Mouse (Mus musculus) gastrocnemius, postnatal 25 days (tissue): Measurements from ENCODE around the gene Ifi203. TPM values are rescaled to one million over a fixed set of nuclear protein-coding genes. Genes with fewer than 3 reads are reported as not detected.
"Not testable (repeated sequence)": the region's sequence is repeated elsewhere in the genome, so short reads cannot be mapped to it uniquely, and the experiment has no call there.

Experiments used
- DNase-seq: peaks from one replicate; pipeline ENCODE4 v3.0.0; 2022
- total RNA-seq, 2 experiments: library from RNA; stranded (reverse); gene quantifications; 1 replicate in 1 of 2; 2 replicates in 1 of 2; pipeline ENCODE4 v1.2.3; 2021

Ifi203 gene
- total RNA-seq, 2 experiments from 2014 or later: 4.0 to 5.2 TPM

DNA sequence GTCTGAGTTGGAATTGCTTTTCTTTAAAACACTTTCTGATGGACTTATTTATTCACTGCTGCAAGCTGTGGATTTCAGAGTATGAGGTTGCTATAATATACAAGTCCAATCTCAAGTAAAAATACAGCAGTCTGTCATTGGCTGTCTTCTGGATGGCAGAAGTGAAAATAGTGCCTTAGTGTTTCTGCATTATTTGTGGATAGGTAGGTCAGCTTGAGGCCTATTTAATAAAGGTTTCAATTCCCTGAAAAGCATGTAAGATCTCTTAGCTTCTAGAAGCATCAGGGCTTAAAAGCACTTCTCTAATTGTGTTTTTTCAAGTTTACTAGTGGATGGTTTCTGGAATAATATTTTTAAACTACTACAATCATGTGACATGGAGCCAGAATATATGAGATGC is 52.7 kb downstream of the Ifi203 start:
- not testable (repeated sequence) for DNase-seq

DNA sequence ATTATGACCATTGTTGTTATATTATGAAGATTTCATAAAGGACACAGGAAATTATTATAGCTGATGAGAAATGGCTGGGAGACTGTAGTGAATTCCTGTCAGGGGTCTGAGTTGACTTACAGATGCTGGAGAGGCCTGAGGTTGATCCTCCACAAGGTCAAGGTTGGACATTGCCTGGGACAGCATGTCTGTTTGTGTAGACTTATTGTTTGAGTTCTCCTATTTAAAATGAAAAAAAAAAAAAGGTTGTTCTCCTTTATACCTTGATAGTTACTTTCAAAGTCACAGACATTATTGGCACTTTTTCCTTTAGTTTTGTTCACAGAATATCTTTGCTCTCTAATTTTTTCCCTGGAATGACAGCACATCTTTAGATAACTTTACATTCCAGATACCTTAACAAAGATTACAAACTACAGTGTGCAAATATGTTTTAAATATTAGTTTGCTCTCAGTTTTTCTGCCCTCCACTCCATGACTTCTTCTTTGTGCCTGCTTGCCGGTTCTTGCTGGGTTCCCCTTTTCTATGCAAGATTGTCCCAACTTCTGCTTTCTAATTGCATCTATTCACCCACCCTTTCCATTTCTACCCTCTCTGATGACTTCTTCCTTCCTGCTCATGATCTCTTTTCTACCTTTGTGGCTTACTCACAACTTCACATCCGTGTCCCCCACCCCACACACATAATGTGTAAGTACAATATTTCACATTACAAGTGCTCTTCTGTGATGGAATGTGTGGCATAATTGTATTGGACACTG is 55.3 kb downstream of the Ifi203 start:
- DNase-seq: not testable (repeated sequence)

DNA sequence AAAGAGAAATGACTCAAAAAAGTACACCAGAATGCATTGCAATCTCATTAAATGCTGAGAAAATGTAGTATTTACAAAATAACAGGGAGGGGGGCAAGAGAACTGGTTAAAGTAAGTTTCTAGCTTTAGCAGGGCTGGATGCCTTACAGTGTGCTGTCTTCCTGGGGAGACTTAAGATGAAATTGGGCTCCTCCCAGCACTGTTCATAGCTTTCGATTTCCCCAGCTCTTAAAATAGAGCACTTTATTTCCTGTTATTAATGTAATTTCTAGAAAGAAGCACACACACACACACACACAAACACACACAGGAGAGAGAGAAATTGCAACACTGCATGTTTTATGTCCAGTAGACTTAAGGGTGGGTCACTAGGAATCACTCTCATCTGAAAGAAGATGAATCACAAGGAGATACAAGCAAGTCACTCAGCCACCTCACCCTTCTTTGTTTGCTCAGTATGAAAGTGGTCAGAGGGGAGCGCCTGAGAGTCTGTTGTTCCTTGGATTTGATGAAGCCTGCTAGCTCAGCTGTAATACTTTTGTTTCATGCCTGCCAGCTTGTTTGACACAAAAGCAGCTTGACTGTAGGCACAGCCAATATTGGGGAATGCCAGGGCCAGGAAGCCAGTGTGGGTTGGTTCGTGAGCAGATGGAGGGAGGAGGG is 62.3 kb downstream of the Ifi203 start:
- peak; percentile 7 for DNase-seq

DNA sequence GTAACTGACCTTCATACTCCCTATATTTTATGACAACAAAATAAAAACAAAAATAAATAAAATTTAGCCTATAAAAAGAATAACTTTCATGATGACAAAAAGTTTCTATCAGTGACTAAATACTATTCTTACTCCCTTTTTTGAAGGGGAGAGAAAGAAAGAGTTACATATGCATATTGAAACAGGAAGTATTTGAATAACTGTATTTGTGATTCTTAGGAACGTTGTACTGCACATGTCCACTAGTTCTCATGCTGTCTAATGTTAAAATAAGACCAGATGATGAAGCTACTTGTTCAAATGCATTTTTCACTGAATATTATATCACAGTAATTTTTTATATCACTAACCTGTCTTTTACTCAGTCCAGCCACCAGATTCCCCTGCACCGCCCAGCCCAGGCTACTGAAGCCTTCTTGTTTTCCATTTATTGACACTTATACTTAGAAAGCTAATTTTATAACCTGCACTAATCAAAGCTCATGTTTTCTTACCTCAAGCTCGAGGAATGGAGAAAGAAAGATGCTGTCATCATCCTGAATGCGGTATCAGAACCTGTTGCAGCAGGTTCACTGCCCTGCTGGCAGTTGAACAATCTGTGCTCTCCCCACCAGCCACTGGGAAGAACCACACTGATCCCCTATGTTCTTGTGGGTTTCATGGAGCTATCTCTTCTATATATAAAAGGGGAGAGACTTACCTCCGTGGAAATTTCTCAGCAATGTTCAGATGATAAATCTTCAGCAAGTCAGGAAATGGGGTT is 63.1 kb downstream of the Ifi203 start:
- DNase-seq: not testable (repeated sequence)

DNA sequence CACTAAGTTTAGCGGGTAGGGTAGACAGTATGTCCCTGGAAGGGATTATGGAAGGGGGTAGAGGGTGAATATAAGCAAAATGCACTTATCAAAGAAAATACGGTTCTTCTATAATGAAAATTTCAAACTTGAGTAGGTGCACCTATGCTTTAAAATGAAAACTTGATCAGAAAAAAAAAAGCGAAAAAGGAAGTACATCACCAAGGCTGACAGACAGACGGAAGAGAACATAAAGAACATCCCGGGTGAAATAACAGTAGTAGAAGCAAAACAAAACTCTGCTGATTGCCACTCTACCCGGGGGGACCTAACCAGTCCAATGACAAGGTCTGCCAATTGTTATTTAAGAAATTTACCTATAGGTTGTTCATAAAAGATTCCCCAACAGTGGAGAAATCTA is 64.2 kb downstream of the Ifi203 start:
- not testable (repeated sequence) for DNase-seq

DNA sequence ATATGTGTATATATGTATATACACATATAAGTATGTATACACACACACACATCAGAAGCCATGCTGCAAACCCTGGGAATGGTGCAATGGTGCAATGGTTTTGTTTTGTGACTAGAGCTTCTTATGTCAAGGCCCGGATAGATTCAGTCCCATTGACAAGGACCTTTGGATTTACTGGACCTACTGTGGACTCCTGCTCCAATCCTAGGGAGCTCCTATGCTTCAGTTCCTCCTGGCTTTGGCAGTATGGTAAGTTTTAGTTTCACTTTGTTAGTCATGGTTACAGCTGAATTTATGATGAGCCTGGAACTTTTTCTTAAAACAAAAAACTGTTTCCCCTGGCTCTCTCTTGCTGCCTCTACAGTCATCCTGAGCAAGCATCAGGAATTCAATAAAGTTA is 65.3 kb downstream of the Ifi203 start:
- not testable (repeated sequence) for DNase-seq

Other genes with a start within 250 kb of the Ifi203 start
- gene Ifi207, start 200.9 kb downstream of the Ifi203 start, total RNA-seq: 1 to 10 TPM; 2.2 to 2.9 TPM
- gene Ifi204, start 175.7 kb downstream of the Ifi203 start, total RNA-seq: 1 to 10 TPM; 2.7 to 3.6 TPM
- 1 to 10 TPM; 1.5 to 3.0 TPM for gene Ifi211, start 29.6 kb downstream of the Ifi203 start, total RNA-seq
- 1 to 10 TPM; 3.8 to 4.6 TPM for gene Mndal, start 181 bp downstream of the Ifi203 start, total RNA-seq
- not detected for gene Ifi202b, start 40.1 kb upstream of the Ifi203 start, total RNA-seq
- 10 to 100 TPM in 1 of 2 experiments, 1 to 10 TPM in 1; 3.7 to 11.7 TPM for gene Ifi205, start 89.1 kb upstream of the Ifi203 start, total RNA-seq
- not detected for gene Olfr433, start 98.0 kb upstream of the Ifi203 start, total RNA-seq
- not detected for gene Olfr432, start 106.5 kb upstream of the Ifi203 start, total RNA-seq
- gene Olfr430, start 123.9 kb upstream of the Ifi203 start, total RNA-seq: not detected
- gene Olfr429, start 141.7 kb upstream of the Ifi203 start, total RNA-seq: not detected
- not detected for gene Olfr427, start 154.2 kb upstream of the Ifi203 start, total RNA-seq
- gene Olfr231, start 178.5 kb upstream of the Ifi203 start, total RNA-seq: not detected
- not detected for gene Olfr424, start 188.8 kb upstream of the Ifi203 start, total RNA-seq
- not detected for gene Olfr420, start 213.0 kb upstream of the Ifi203 start, total RNA-seq
- under 1 TPM; 0.08 to 0.67 TPM for gene Spta1, start 230.1 kb upstream of the Ifi203 start, total RNA-seq